Mouse (Mus musculus): ENCODE data around the gene Fmc1.
A peak's percentile ranks its signal among the peaks of the same experiment; 100 is the strongest.
"Not testable (repeated sequence)": the region's sequence is repeated elsewhere in the genome, so short reads cannot be mapped to it uniquely, and the experiment has no call there.

Gene Fmc1

DNA sequence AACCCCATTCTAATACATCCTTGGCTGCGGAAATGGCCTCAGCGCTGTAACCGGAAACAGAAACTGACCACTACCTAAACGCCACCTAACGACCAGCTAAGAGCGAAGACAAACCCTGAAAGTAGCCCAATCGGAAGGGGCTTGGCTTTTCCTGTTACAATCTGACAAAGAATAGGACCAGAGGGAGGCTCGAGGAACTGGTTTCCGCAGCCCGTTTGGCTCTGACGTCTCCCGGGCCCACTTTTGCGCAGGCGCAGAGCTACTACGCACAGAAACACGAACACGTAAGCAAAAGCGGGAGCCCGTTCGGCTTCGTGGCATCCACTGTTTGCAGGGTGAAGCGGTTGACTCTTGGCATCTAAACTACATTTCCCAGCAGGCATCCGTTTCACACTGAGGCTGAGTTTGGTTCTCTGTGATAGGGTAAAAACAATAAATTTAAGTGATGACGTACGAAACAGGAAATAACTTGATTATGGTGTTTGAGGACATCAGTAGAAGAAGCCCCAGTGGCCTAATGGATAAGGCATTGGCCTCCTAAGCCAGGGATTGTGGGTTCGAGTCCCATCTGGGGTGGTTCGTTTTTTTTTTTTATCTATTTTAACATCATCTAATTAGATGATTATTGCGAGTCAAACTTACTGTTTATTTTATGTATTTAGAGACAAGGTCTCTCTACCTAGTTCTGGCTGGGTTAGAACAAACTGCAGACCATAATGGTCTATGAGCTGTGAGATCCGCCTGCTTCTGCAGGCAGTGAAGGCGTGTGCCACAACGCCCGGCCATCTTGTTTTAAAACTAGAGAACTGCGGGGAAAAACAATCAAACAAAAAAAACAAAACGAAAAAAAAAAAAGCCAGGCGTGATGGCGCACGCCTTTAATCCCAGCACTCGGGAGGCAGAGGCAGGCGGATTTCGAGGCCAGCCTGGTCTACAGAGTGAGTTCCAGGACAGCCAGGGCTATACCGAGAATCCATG lies at the start of gene Fmc1:
Fmc1 (plus strand) TSS at position 75 of the 978 bp plus-strand sequence.
- DNase-seq, result peak; percentile 100

DNA sequence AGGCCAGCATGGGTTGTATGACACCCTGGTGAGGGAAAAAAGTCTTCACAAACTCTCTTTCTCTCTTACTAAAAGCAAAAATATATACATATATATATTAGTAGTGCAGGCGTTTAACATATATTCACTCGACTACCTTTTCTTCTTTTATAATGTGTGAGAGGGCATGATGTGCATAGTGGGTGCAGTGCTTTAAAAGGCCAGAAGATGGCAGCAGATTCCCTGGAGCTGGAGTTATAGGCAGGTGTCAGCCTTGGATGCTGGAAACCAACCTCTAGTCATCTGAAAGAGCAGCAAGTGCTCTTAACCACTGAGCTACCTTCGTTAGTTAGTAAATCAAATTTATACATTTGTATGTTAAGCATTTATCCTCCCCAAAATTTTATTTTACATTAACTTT lies 40.8 kb upstream of the Fmc1 start:
- peak; percentile 59 for DNase-seq

DNA sequence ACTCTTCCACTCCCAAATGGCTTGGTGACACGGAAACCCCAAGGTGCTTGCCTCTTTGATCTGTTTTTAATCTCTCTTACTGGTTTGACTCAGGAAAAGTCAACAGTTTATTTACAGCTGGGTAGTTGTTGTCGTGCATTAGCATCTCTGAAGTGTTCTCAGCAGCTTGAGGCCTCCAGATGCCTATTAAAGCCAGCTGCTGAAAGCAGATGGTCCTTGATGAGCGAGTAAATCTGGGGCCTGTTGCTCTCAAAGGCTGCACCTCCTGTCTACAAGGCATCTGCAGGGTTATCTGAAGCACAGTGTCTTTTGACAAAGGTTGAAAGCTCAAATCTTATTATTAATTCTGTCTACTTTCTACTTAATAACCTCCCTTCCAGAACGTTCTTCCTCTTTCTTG lies 37.7 kb upstream of the Fmc1 start:
- peak; percentile 18 for DNase-seq

DNA sequence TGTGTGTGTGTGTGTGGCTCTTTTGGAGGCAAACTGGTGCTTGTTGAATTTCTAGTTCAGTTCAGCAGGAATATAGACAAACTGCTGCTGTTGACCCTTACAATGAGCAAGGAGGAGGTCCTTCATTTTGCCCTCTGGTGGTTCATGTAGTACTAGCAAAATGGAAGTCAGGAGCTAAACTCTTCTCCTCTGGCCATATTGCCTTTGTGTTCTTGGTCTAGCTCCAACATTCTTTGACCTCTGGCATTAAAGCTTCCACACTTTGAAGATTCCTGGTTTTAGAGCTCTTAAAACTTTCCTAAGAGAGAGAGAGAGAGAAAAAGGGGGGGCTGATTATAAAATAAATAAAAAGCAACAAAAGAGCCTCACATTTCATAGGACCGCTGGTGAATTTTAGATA lies 21.2 kb upstream of the Fmc1 start:
- no peak for DNase-seq

DNA sequence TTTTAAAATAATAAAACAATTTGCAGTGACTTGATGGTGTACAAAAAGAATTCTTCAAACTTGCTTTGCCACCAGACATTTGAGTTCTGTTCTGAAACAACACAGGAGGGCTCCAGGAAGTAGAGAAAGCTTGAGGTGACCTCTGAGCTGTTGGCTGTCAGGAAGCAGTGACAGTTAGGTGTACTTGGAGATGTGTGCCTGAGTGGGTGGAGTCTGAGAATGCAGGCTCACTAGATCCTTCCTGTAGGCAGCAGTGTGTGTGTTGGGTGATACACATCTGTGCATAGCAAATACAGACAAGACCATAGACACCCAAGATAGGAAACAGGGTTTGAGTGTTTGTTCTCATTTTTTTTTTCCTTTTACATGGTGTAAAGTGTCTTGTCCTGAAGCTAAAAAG lies 20.5 kb upstream of the Fmc1 start:
- DNase-seq, result no peak

DNA sequence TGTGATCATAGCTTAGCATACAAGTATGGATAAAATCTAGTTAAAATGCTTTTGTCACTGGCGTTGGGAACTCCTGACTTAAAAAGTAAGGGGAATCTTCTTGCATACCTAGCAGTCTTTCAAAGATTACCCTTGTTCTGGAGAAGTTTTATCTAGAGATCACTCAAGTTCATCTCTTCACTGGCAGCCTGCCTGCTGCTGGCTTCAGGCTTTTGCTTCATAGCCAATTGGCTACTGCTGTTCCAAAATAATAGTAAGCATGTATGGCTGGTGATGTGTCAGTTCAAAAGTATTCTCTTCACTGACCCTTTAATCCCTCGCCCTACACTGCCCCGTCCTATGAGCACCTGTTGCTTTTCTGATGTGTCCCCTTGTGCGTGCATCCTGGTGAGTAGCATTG lies 18.1 kb upstream of the Fmc1 start:
- DNase-seq, result no peak

DNA sequence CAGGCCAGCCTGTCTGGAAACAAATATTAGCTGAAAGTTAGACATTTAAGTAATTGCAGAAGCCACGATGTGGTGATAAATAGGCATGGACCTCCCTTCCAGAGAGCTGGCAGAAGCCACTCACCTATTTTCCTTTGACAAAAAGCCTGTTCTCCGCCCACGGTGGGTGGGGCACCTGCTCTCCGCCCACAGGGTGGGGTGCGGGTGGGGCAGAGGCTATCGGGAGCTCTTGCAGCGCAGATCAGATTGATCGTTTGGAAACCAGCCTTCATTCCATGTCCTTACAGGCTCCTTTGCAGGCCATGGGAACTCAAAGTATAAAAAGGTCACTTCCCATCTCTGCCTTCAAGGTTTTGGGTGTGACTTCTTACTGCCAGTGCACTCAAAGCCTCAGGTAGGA lies 9.5 kb upstream of the Fmc1 start:
- no peak for DNase-seq

DNA sequence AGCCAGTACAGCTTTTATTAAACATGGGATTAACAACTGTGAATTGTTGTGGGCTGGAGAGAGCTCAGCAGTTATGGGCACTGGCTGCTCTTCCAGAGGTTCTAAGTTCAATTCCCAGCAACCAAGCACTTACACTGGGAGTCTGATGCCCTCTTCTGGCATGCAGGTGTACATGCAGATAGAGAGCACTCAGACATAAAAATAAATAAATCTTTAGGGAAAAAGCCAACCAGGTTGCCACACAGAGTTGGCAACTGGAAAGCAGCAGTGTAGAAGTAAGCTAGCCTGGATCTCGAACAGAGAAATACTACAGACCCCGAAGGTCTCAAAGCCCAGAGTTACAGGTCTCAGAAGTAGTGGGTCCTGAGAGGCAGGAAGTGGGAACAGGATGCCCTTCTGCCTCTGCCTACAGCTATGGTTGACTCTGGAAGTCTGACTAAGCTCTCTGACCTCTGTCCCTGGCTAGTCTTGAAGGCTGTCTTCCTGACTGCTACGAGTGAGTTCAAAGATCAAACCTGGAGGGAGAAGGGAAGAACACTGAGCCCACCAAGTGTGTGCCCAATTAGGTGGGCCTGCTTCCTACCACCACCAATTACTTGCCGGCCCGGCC lies 2.0 kb upstream of the Fmc1 start:
- DNase-seq, result peak; percentile 58

DNA sequence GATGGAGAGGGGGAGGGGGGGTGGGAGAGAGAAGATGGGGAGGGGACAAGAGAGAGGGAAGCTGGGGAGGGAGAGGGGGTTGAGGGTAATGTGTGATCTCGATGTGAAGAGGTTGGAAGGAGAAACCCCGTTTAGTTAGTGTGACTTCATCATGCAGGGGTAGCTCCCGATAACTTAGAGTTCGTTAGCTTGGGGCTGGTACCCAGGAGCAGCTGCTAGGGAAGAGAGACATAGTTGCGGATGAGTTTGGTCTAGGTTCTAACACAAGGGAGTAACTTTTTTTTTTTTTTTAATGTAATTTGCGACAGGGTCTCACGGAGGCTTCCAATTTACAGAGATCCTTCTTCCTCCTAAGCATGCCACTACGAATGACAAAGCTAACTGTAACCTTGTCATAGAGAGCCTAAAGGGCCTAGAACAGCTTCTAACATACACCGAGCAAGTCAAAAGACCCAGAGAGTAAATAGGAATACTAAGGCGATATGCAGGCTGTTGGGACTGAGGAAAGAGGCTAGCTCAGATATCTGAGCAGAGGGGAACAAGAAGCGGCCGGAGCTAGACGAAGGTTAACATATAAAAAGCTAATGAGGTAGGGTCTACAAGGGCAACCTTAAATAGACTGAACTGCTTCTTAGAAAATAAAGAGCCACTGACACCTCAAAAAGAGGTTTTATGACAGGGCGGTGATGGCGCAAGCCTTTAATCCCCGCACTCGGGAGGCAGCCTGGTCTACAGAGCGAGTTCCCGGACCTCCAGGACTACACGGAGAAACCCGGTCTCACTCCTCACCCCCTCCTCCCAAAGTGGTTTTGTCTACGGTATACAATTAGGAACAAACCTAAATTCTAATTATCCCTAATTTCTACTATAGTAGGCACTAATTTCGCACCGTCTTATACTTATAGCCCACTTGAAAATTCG lies 542 bp upstream of the Fmc1 start:
- peak; percentile 26 for DNase-seq

DNA sequence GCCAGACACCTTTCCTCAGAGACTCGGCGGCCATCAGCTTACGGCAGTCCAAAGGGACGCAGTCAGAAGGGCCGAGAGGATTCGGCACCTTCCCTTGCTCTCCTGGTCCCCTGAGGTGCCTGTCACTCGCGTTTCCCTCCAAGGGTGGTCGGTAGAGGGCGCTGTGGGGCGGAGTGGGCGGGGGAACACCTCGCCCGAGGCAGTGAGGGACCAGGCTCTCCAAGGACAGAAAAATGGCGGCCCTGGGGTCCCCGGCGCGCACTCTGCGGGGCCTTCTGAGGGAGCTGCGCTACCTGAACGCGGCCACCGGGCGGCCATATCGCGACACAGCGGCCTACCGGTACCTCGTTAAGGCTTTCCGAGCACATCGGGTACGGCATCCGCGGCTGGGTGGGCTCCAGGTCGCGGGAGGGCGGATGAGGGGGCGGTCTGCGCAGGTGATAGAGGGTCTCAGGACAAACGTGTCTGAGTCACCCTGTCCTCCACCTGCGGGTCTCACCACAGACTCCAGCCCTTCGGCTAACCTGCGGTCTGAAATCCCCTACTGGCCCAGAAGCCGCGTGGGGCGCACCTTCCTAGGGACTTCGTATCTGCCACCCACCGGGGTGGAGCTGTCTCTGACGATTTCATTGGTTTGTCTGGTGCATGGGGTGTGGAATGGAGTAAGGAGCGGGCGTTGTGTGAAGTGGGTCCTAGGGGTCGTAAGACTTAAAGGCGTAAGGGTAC lies 1.5 kb downstream of the Fmc1 start:
- DNase-seq, result peak; percentile 97

DNA sequence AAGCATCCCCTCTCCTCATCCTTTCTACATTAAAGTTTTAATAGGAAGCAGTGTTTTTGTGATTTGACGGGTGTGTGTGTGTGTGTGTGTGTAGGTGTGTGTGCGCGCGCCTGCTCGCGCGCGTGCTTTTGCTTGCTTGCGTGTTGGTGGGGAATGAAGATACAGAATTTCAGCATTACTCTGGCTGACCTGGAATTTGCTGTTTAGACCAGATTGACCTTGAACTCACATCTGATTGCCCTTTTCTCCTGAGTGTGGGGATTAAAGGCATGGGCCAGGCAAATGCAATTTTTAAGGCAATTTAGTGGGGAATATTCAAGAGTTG lies 2.0 kb downstream of the Fmc1 start:
- DNase-seq, result no peak

DNA sequence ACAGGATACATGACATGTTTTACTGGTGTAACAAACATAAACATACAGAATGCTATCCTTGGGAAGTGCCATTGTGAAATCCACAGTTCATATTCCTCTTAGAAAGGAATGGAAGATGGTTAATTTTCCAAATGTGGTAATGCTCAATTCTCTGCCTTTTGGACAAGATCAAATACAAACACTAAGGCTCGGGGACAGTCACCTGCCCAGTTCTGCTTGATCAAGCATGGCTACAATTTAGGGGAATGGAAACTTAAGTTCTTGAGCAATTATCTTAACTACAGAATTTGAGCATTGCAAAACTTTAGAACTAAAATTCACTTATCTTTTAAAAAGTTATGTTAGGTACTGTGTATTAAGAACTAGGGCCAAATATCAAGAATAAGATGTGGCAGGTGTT lies 2.5 kb downstream of the Fmc1 start:
- DNase-seq, result no peak

DNA sequence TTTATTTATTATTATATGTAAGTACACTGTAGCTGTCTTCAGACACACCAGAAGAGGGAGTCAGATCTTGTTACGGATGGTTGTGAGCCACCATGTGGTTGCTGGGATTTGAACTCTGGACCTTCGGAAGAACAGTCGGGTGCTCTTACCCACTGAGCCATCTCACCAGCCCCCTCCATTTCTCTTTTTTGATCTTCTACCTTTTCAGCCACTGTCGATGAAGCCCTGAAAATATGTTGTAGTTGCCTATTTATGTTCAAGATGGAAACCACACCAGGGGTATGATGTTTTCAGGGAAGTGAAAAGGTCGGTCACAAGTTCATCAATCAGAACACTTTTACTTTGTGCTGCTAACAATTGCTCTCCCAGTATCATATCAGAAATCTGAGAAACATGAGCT lies 10.8 kb downstream of the Fmc1 start:
- DNase-seq, result not testable (repeated sequence)

DNA sequence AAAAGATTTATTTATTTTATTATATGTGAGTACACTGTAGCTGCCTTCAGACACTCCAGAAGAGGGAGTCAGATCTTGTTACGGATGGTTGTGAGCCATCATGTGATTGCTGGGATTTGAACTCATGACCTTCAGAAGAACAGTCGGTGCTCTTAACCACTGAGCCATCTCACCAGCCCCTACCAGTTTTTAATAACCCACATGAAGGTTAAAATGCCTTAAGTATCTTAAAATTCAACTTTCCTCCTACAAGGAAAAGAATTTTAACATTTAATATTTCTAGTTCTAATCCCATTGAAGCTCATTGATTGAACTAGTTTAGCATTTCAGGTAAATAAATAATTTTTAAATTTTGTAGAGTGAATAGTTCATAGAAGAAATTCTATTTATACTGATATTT lies 13.7 kb downstream of the Fmc1 start:
- DNase-seq, result not testable (repeated sequence)

DNA sequence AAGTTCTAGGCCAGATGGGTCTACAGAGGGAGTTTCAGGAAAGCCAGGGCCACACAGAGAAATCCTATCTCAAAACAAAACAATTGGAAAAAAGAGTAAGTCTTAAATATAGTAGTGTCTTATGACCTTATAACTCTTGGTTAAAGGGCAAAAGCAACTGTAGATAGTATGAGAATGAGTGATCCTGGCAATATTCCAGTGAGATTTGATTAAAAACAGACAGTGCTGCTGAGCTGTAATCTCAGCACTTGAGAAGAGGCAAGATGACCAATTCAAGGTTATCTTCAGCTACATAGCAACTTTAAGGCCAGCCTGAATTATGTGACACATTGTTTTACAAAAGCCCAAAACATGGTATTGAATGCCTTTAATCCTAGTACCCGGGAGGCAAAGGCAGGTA lies 14.4 kb downstream of the Fmc1 start:
- no peak for DNase-seq

DNA sequence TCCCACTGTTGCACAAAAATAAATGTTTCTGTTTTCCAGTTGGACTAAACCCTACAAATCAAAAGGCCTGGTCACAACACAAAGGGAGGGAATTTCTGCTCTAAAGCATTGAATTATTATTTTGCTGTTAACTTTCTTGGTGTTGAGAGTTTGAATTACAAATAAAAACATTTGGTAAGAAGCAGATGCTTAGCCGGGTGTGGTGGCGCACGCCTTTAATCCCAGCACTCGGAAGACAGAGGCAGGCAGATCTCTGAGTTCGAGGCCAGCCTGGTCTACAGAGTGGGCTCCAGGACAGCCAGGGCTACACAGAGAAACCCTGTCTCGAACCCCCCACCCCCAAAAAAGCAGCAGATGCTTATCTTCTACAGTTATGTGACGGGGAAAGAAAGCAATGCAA lies 15.3 kb downstream of the Fmc1 start:
- not testable (repeated sequence) for DNase-seq

DNA sequence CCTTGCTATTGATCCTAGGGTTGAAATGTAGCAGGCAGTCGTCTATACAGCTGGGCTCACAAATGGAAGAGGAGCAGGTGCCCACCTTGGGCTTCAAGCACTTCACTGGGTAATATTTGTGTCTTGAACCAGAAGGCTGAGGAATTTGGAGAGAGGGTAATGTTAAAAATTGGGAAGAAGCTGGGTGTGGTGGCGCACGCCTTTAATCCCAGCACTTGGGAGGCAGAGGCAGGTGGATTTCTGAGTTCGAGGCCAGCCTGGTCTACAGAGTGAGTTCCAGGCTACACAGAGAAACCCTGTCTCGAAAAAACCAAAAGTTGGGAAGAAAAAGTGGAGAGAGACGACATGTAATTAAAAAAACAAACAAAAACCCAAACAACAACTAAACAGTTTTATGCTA lies 16.5 kb downstream of the Fmc1 start:
- not testable (repeated sequence) for DNase-seq

DNA sequence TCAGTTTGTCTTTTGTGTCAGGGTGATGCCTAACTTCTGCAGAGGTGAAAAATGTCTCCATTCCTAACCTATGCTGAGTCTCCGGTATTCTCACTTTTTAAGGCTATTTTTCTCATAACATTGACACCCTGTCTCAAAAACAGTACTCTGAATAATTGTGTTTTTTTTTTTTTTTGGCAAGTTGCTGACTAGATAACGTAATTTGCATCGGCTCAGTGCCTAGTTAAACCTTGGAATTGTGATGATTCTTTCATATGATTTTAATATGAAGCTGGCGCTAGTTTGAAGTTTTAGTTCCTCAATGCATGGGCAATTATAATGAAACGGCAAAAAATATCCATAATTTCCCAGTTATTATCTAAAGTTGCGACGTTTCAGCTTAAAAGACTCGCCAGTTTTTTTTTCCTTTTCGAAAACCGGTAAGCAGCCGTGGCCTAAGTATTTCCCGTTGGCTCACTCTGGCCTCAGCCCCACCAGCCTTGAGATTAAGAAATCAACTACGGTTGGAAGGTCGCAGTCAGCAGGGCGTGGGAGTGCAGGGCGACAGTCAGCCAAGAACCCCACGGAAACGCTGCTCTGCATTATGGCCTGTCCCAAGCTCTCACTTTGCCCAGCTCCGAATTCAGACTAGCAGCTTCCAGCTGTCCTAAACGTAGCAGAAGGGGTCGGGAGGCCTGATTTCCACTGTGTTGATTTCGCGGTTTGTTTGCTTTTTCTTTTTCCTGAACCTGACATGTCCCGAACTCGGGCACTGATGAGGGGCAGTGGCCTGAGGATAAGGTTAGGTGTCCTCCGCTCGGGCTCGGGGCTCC lies 17.2 kb downstream of the Fmc1 start:
- no peak for DNase-seq

DNA sequence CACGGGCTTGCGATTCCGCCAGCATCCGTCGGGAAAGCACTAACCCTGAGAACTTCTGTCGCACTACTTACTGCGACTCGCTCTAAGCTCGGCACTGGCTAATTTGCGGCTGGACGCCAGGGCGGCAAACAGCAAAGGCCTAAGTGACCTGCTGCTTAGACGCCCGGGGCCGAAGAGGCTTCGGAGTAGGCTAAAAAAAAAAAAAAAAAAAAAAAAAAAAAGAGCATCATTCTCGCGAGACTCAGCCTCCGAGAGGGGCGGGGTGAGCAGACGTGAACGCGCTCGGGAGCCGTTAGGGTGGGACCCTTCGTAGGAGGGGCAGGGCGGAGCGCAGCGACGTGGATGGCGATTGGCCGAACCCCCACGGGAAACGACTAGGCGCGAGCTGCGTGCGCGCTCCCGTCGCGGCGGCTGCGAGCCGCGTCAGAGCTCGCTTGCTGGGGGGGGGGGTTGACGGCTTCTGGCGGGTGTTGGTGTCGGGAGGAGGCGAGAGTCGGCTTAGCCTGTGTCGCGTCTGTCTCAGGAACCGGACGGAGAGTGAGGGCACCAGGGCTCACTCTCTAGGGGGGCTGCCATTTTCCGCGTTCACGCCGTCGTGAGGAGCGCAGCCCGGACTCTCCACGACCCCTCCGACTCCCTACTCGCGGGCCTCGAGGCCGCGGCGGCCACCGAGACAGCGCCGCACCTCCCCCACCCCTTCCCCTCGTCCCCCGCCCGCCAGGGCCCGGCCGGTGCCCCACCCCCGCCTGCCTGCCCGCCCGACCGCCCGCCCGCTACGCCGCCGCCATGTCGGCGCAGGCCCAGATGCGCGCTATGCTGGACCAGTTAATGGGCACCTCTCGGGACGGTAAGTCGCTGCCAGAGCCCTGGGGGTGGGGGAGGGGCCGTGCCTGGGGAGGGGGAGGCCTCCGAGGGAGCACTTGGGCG lies 18.0 kb downstream of the Fmc1 start, which contains the start of gene Luc7l2:
Luc7l2 (plus strand) TSS at position 273 of the 927 bp plus-strand sequence.
- peak; percentile 99 for DNase-seq

DNA sequence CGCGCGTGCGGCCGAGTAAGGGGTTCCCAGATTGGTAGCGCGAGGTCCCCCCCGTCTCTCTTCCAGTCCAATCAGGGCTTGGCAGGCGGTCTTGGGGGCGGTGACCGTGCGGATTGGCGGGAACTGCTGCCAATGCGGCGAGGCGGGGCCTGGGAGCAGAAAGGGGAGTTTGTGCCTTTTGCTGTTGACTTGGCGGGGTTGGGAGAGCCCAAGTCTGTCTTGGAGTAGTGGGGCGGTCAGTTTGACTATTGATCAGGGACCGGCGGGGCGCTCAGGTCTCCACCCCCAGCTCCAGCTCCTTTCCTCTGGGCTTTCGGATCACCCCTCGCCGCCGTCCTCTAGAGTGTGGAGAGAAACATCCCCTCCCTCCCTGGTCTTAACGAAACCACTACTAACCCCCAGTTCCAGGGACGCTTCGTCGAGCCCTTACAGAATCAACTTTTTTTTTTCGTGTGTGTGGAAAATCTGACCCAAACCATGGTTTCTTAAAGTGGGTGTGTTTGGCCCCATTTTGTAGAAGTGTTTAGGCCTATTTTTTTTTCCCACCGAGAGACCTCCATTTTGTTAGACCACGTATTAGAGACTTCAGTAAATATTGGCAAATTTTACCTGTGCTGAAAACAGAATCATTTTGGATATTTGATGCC lies 18.8 kb downstream of the Fmc1 start:
- peak; percentile 98 for DNase-seq
